Mouse (Mus musculus) cerebellum, adult 9-10 months (tissue): Measurements from ENCODE around the gene Hgd.

ENCODE experiments used
- DNase-seq: peaks from one replicate; pipeline ENCODE4 v3.0.0; 2022

The Hgd gene

GRCm38 (mm10) chr16:37581901-37582300 lies 1.9 kb downstream of the Hgd start:
- DNase-seq: no peak

- DNase-seq: peak; percentile 31
Measured at GRCm38 (mm10) chr16:37583306-37583705, 3.4 kb downstream of the Hgd start.

- peak; percentile 48 for DNase-seq
Measured at GRCm38 (mm10) chr16:37583801-37584200, 3.8 kb downstream of the Hgd start.

- peak; percentile 71 for DNase-seq
Measured at GRCm38 (mm10) chr16:37584218-37585035, 4.5 kb downstream of the Hgd start.

GRCm38 (mm10) chr16:37585129-37585563 lies 5.2 kb downstream of the Hgd start:
- peak; percentile 52 for DNase-seq

- DNase-seq: peak; percentile 97
Measured at GRCm38 (mm10) chr16:37590921-37591320, 11.0 kb downstream of the Hgd start.

- DNase-seq: no peak
Measured at GRCm38 (mm10) chr16:37591551-37591950, 11.6 kb downstream of the Hgd start.

- no peak for DNase-seq
Measured at GRCm38 (mm10) chr16:37597412-37597811, 17.5 kb downstream of the Hgd start.

- no peak for DNase-seq
Measured at GRCm38 (mm10) chr16:37598463-37598862, 18.5 kb downstream of the Hgd start.

- no peak for DNase-seq
Measured at GRCm38 (mm10) chr16:37599326-37599725, 19.4 kb downstream of the Hgd start.

GRCm38 (mm10) chr16:37603431-37603830 lies 23.5 kb downstream of the Hgd start:
- no peak for DNase-seq

GRCm38 (mm10) chr16:37604243-37604642 lies 24.3 kb downstream of the Hgd start:
- no peak for DNase-seq

- no peak for DNase-seq
Measured at GRCm38 (mm10) chr16:37610333-37610732, 30.4 kb downstream of the Hgd start.

GRCm38 (mm10) chr16:37611072-37611471 lies 31.1 kb downstream of the Hgd start:
- peak; percentile 61 for DNase-seq

- no peak for DNase-seq
Measured at GRCm38 (mm10) chr16:37612013-37612412, 32.1 kb downstream of the Hgd start.

GRCm38 (mm10) chr16:37614540-37614939 lies 34.6 kb downstream of the Hgd start:
- no peak for DNase-seq

- no peak for DNase-seq
Measured at GRCm38 (mm10) chr16:37615429-37615828, 35.5 kb downstream of the Hgd start.

GRCm38 (mm10) chr16:37616104-37616503 lies 36.2 kb downstream of the Hgd start:
- DNase-seq: no peak

GRCm38 (mm10) chr16:37617695-37618094 lies 37.7 kb downstream of the Hgd start:
- peak; percentile 72 for DNase-seq

- DNase-seq: peak; percentile 58
Measured at GRCm38 (mm10) chr16:37622403-37622802, 42.5 kb downstream of the Hgd start.

- DNase-seq: peak; percentile 89
Measured at GRCm38 (mm10) chr16:37622919-37623318, 43.0 kb downstream of the Hgd start.

- DNase-seq: no peak
Measured at GRCm38 (mm10) chr16:37626388-37626949, 46.5 kb downstream of the Hgd start.

GRCm38 (mm10) chr16:37628336-37628735 lies 48.4 kb downstream of the Hgd start:
- DNase-seq: no peak

GRCm38 (mm10) chr16:37629011-37629410 lies 49.1 kb downstream of the Hgd start:
- no peak for DNase-seq
